Mouse (Mus musculus) small intestine, adult 2 months (tissue): Measurements from ENCODE around the gene Syne2.

Source experiments
- CTCF ChIP-seq: fragments of 200-500 bp; IDR thresholded peaks from 2 replicates; pipeline ENCODE4 v1.5.1; 2012; ENCODE audit warnings: low read depth, mild to moderate bottlenecking, control low read depth, inconsistent platforms, low read length, moderate library complexity, mixed read lengths; ENCODE audit not compliant: insufficient replicate concordance, insufficient read length; ENCODE audit errors: extremely low read depth
- POLR2A ChIP-seq: fragments of 200-500 bp; IDR thresholded peaks from 2 replicates; pipeline ENCODE4 v1.6.1; 2012; ENCODE audit warnings: low read depth, mild to moderate bottlenecking, control low read depth, inconsistent platforms, low read length, moderate library complexity

- TF ChIP-seq CTCF (no peak), POLR2A (peak; percentile 71; the same call in 1 of the 2 replicates)
Observed at GRCm38 (mm10) chr12:75817959-75818452, at the start of gene Syne2.
